Comparison of ENCODE assay signal across 18 mouse cellular contexts in genomic region chr10:80288657-80289056, GRCm38 (mm10). TPM values are rescaled to one million over a fixed set of nuclear protein-coding genes. Genes with fewer than 3 reads are reported as not detected.
DNase-seq lines count a peak whose midpoint lies in the region; ATAC-seq and TF ChIP-seq lines count a peak whose summit lies in the region.
"Had no signal": no experiment of that assay in that cellular context is flagged by ENCODE, and none has a peak within 500 bp of the region (broad histone marks: within the 10 kb centered on the region; RNA-seq: fewer than 3 reads in every experiment).

No protein-coding gene starts in this region.

- no peak for ATAC-seq in liver, embryonic 14.5 days (ENCODE audit: insufficient read depth)
- no peak for ATAC-seq in liver, embryonic 11.5 days (replicated peaks; ENCODE audit: low FRiP score)
- no peak for ATAC-seq in megakaryocyte-erythroid progenitor cell, adult 5-6 weeks (replicated peaks; ENCODE audit: low FRiP score, low TSS enrichment, poor library complexity, severe bottlenecking)

- no peaks in the 10 kb centered on the region for H3K9me3 ChIP-seq in liver, embryonic 14.5 days (ENCODE audit: control insufficient read depth, low read length)
- H3K9me3 ChIP-seq in liver, embryonic 11.5 days (ENCODE audit: control insufficient read depth, low read length) = no peaks in the 10 kb centered on the region
- no peaks in the 10 kb centered on the region for H3K9me3 ChIP-seq in E14TG2a.4 (ENCODE audit: low read length)
- H3K9me3 ChIP-seq: heart, embryonic 15.5 days; hindbrain, embryonic 13.5 days; limb, embryonic 12.5 days; lung, embryonic 15.5 days; midbrain, embryonic 10.5 days had no signal

- no peak for TF ChIP-seq EP300 in liver, embryonic 14.5 days (IDR thresholded peaks at IDR 0.05; ENCODE audit: low read depth)

- peaks cover 43% of the 10 kb centered on the region for H3K36me3 ChIP-seq in liver, embryonic 14.5 days (replicated peaks; ENCODE audit: control insufficient read depth, insufficient read depth, low read depth)
- peaks cover 43% of the 10 kb centered on the region for H3K36me3 ChIP-seq in liver, embryonic 11.5 days (ENCODE audit: control insufficient read depth, insufficient read depth, low read length)
- H3K36me3 ChIP-seq in E14TG2a.4 (ENCODE audit: insufficient read depth, low read length) = peaks cover 65% of the 10 kb centered on the region

- H3K4me1 ChIP-seq in liver, embryonic 14.5 days (replicated peaks; ENCODE audit: control insufficient read depth in 2 of 2, insufficient read depth in 2 of 2, low read length in 1 of 2) = peaks cover 6 to 7% of the 10 kb centered on the region in 2 experiments
- H3K4me1 ChIP-seq in liver, embryonic 11.5 days (replicated peaks; ENCODE audit: control insufficient read depth, insufficient read depth, low read length) = peaks cover 3% of the 10 kb centered on the region; the same call in 1 of the 2 replicates
- peaks cover 70% of the 10 kb centered on the region for H3K4me1 ChIP-seq in E14TG2a.4 (replicated peaks; ENCODE audit: low read depth, low read length)
- no peaks in the 10 kb centered on the region for H3K4me1 ChIP-seq in cortical plate, adult 2 months (ENCODE audit: control insufficient read depth, insufficient read depth, low read length)

- TF ChIP-seq CTCF in gastrocnemius, adult 2 months (IDR thresholded peaks at IDR 0.05) = 0 out of 2 replicates have a peak, but pooled peaks have one; percentile 8
- TF ChIP-seq CTCF in liver, embryonic 14.5 days (IDR thresholded peaks at IDR 0.05; ENCODE audit: low read depth) = peak; percentile 48
- TF ChIP-seq CTCF in E14TG2a.4 (conservative IDR thresholded peaks at IDR 0.05; ENCODE audit: low read length) = peak; percentile 26
- TF ChIP-seq CTCF in cortical plate, adult 2 months (IDR thresholded peaks at IDR 0.05; ENCODE audit: extremely low read depth, insufficient read depth, low read length) = peak; percentile 16; the same call in 1 of the 2 replicates

- no peak overlapping the region for H3K27ac ChIP-seq in gastrocnemius, adult 2 months
- no peak overlapping the region for H3K27ac ChIP-seq in liver, embryonic 14.5 days
- H3K27ac ChIP-seq in liver, embryonic 11.5 days (ENCODE audit: low read depth, low read length) = no peak overlapping the region
- H3K27ac ChIP-seq in cortical plate, adult 2 months (ENCODE audit: insufficient read depth, low read length) = no peak overlapping the region
- H3K27ac ChIP-seq: heart, embryonic 15.5 days; hindbrain, embryonic 13.5 days; limb, embryonic 12.5 days; lung, embryonic 15.5 days; midbrain, embryonic 10.5 days had no signal

- WGBS in liver, embryonic 14.5 days (ENCODE audit: insufficient replicate concordance) = 72% methylated on average over 8 of the region's 8 CpGs
- WGBS in liver, embryonic 11.5 days = 68% methylated on average over 8 of the region's 8 CpGs

- H3K9ac ChIP-seq in liver, embryonic 14.5 days (replicated peaks) = no peak overlapping the region
- H3K9ac ChIP-seq in liver, embryonic 11.5 days (ENCODE audit: low read depth, low read length) = no peak overlapping the region
- H3K9ac ChIP-seq: heart, embryonic 15.5 days; hindbrain, embryonic 13.5 days; limb, embryonic 12.5 days; lung, embryonic 15.5 days had no signal

- H3K4me2 ChIP-seq in liver, embryonic 14.5 days (ENCODE audit: low read depth) = no peak overlapping the region
- H3K4me2 ChIP-seq in liver, embryonic 11.5 days = no peak overlapping the region
- H3K4me2 ChIP-seq: heart, embryonic 15.5 days; hindbrain, embryonic 13.5 days; limb, embryonic 12.5 days; lung, embryonic 15.5 days had no signal

- no peaks in the 10 kb centered on the region for H3K27me3 ChIP-seq in liver, embryonic 14.5 days (ENCODE audit: control insufficient read depth, insufficient read depth, low read length)
- H3K27me3 ChIP-seq in liver, embryonic 11.5 days (replicated peaks; ENCODE audit: control insufficient read depth, insufficient read depth, low read length) = no peaks in the 10 kb centered on the region
- no peaks in the 10 kb centered on the region for H3K27me3 ChIP-seq in E14TG2a.4 (ENCODE audit: insufficient read depth, low read length)
- H3K27me3 ChIP-seq: heart, embryonic 15.5 days; hindbrain, embryonic 13.5 days; limb, embryonic 12.5 days; lung, embryonic 15.5 days had no signal

- DNase-seq in gastrocnemius, adult 2 months = no peak
- no peak for DNase-seq in gastrocnemius, postnatal 4 days (ENCODE audit: low spot score in 2 of 2)
- no peak for DNase-seq in liver, embryonic 14.5 days (ENCODE audit: low read depth in 3 of 3, low spot score in 3 of 3)
- DNase-seq in liver, embryonic 11.5 days (ENCODE audit: low spot score) = no peak
- no peak for DNase-seq in neural tube, embryonic 10.5 days (ENCODE audit: extremely low spot score, low spot score)
- DNase-seq: B cell, adult 2 months; cerebellum, adult 11 months; cerebellum, postnatal 36 days; heart, adult 11 months; kidney, adult 18-20 months had no signal

- H3K4me3 ChIP-seq in gastrocnemius, adult 2 months = no peak overlapping the region
- no peak overlapping the region for H3K4me3 ChIP-seq in liver, embryonic 14.5 days (ENCODE audit: insufficient read depth in 1 of 2, low read depth in 2 of 2, low read length in 2 of 2)
- no peak overlapping the region for H3K4me3 ChIP-seq in liver, embryonic 11.5 days (ENCODE audit: low read depth, low read length)
- H3K4me3 ChIP-seq in E14TG2a.4 (replicated peaks; ENCODE audit: low read length) = no peak overlapping the region
- no peak overlapping the region for H3K4me3 ChIP-seq in cortical plate, adult 2 months (ENCODE audit: insufficient read depth, low read length)
- H3K4me3 ChIP-seq: heart, embryonic 15.5 days; hindbrain, embryonic 13.5 days; limb, embryonic 12.5 days; lung, embryonic 15.5 days; midbrain, embryonic 10.5 days had no signal

- no peak for TF ChIP-seq POLR2A in cortical plate, adult 2 months (IDR thresholded peaks at IDR 0.05; ENCODE audit: extremely low read depth, insufficient read depth, low read length)

- intact Hi-C loops in gastrocnemius, adult 2 months (cut with DNase I) = no loop called here

RNA-seq across cellular contexts. Expression of gene Rps15, which starts 3.6 kb away (rescaled TPM):
- 100 to 1,000 TPM; 634 to 773 TPM for total RNA-seq in gastrocnemius, adult 2 months (2021)
- 1,000 to 10,000 TPM; 1,165 to 1,300 TPM for total RNA-seq in gastrocnemius, postnatal 4 days (2021)
- polyA plus RNA-seq in liver, embryonic 14.5 days (2012; rRNA removed) = 2,043 and 2,097 TPM in 2 replicates
- 805 and 809 TPM in 2 replicates for polyA plus RNA-seq in liver, embryonic 14.5 days (2014; fragmentation: Nextera tagmentation; extraction: Ambion mirVana)
- 1,270 and 1,408 TPM in 2 replicates for polyA plus RNA-seq in liver, embryonic 11.5 days (2014; fragmentation: Nextera tagmentation; extraction: Ambion mirVana)
- 2,242 and 2,263 TPM in 2 replicates for polyA plus RNA-seq in cortical plate, adult 2 months (2012; rRNA removed)
- total RNA-seq in megakaryocyte-erythroid progenitor cell, adult 5-6 weeks (2014; fragmentation: Nextera tagmentation) = 4,307 and 4,493 TPM in 2 replicates
- 2,815 and 2,969 TPM in 2 replicates for total RNA-seq in megakaryocyte-erythroid progenitor cell, adult 5-6 weeks (2017)

RNA-seq across cellular contexts. Expression of gene Apc2, which starts 7.1 kb away (rescaled TPM):
- under 1 TPM; 0.20 to 0.77 TPM for total RNA-seq in gastrocnemius, adult 2 months (2021)
- total RNA-seq in gastrocnemius, postnatal 4 days (2021) = 1 to 10 TPM in 1 of 2 experiments, under 1 TPM in 1; 0.73 to 2.1 TPM
- 0.04 and 0.16 TPM in 2 replicates for polyA plus RNA-seq in liver, embryonic 14.5 days (2012; rRNA removed)
- 0.04 TPM in 1 of 2 replicates, not detected in the other for polyA plus RNA-seq in liver, embryonic 14.5 days (2014; fragmentation: Nextera tagmentation; extraction: Ambion mirVana)
- 0.30 and 0.45 TPM in 2 replicates for polyA plus RNA-seq in liver, embryonic 11.5 days (2014; fragmentation: Nextera tagmentation; extraction: Ambion mirVana)
- polyA plus RNA-seq in cortical plate, adult 2 months (2012; rRNA removed) = 54.9 and 55.2 TPM in 2 replicates
- total RNA-seq in megakaryocyte-erythroid progenitor cell, adult 5-6 weeks (2014; fragmentation: Nextera tagmentation) = 0.07 TPM in 1 of 2 replicates, not detected in the other
- not detected in 2 replicates for total RNA-seq in megakaryocyte-erythroid progenitor cell, adult 5-6 weeks (2017)

RNA-seq across cellular contexts. Expression of gene Dazap1, which starts 27.4 kb away (rescaled TPM):
- 10 to 100 TPM; 34.2 to 38.4 TPM for total RNA-seq in gastrocnemius, adult 2 months (2021)
- total RNA-seq in gastrocnemius, postnatal 4 days (2021) = 100 to 1,000 TPM in 1 of 2 experiments, 10 to 100 TPM in 1; 98.9 to 112 TPM
- 54.8 and 75.9 TPM in 2 replicates for polyA plus RNA-seq in liver, embryonic 14.5 days (2012; rRNA removed)
- 20.4 and 22.7 TPM in 2 replicates for polyA plus RNA-seq in liver, embryonic 14.5 days (2014; fragmentation: Nextera tagmentation; extraction: Ambion mirVana)
- polyA plus RNA-seq in liver, embryonic 11.5 days (2014; fragmentation: Nextera tagmentation; extraction: Ambion mirVana) = 49.2 and 55.0 TPM in 2 replicates
- 65.4 and 70.8 TPM in 2 replicates for polyA plus RNA-seq in cortical plate, adult 2 months (2012; rRNA removed)
- total RNA-seq in megakaryocyte-erythroid progenitor cell, adult 5-6 weeks (2014; fragmentation: Nextera tagmentation) = 152 and 163 TPM in 2 replicates
- total RNA-seq in megakaryocyte-erythroid progenitor cell, adult 5-6 weeks (2017) = 269 and 335 TPM in 2 replicates

RNA-seq across cellular contexts. Expression of gene Gamt, which starts 27.8 kb away (rescaled TPM):
- total RNA-seq in gastrocnemius, adult 2 months (2021) = 10 to 100 TPM; 14.0 to 28.5 TPM
- total RNA-seq in gastrocnemius, postnatal 4 days (2021) = 100 to 1,000 TPM; 446 to 545 TPM
- polyA plus RNA-seq in liver, embryonic 14.5 days (2012; rRNA removed) = 36.5 and 41.4 TPM in 2 replicates
- 64.9 and 67.9 TPM in 2 replicates for polyA plus RNA-seq in liver, embryonic 14.5 days (2014; fragmentation: Nextera tagmentation; extraction: Ambion mirVana)
- polyA plus RNA-seq in liver, embryonic 11.5 days (2014; fragmentation: Nextera tagmentation; extraction: Ambion mirVana) = 49.0 and 49.7 TPM in 2 replicates
- 43.9 and 59.6 TPM in 2 replicates for polyA plus RNA-seq in cortical plate, adult 2 months (2012; rRNA removed)
- 1.2 and 1.7 TPM in 2 replicates for total RNA-seq in megakaryocyte-erythroid progenitor cell, adult 5-6 weeks (2014; fragmentation: Nextera tagmentation)
- total RNA-seq in megakaryocyte-erythroid progenitor cell, adult 5-6 weeks (2017) = 2.1 and 3.0 TPM in 2 replicates

RNA-seq across cellular contexts. Expression of gene 2310011J03Rik, which starts 31.7 kb away (rescaled TPM):
- total RNA-seq in gastrocnemius, adult 2 months (2021) = 1 to 10 TPM; 5.7 to 8.1 TPM
- 10 to 100 TPM; 16.7 to 17.6 TPM for total RNA-seq in gastrocnemius, postnatal 4 days (2021)
- polyA plus RNA-seq in liver, embryonic 14.5 days (2012; rRNA removed) = 24.3 and 24.7 TPM in 2 replicates
- polyA plus RNA-seq in liver, embryonic 14.5 days (2014; fragmentation: Nextera tagmentation; extraction: Ambion mirVana) = 29.4 and 29.5 TPM in 2 replicates
- 46.2 and 47.8 TPM in 2 replicates for polyA plus RNA-seq in liver, embryonic 11.5 days (2014; fragmentation: Nextera tagmentation; extraction: Ambion mirVana)
- polyA plus RNA-seq in cortical plate, adult 2 months (2012; rRNA removed) = 51.9 and 52.3 TPM in 2 replicates
- total RNA-seq in megakaryocyte-erythroid progenitor cell, adult 5-6 weeks (2014; fragmentation: Nextera tagmentation) = 34.1 and 50.4 TPM in 2 replicates
- total RNA-seq in megakaryocyte-erythroid progenitor cell, adult 5-6 weeks (2017) = 16.6 and 21.3 TPM in 2 replicates
